Mouse (Mus musculus): ENCODE results near the gene Bcl2l13. TPM values are rescaled to one million over a fixed set of nuclear protein-coding genes. Genes with fewer than 3 reads are reported as not detected.

Bcl2l13 gene
- 33.7 and 42.2 TPM in 2 replicates for polyA plus RNA-seq (2016; fragmentation: Nextera tagmentation; extraction: Ambion mirVana)

DNA sequence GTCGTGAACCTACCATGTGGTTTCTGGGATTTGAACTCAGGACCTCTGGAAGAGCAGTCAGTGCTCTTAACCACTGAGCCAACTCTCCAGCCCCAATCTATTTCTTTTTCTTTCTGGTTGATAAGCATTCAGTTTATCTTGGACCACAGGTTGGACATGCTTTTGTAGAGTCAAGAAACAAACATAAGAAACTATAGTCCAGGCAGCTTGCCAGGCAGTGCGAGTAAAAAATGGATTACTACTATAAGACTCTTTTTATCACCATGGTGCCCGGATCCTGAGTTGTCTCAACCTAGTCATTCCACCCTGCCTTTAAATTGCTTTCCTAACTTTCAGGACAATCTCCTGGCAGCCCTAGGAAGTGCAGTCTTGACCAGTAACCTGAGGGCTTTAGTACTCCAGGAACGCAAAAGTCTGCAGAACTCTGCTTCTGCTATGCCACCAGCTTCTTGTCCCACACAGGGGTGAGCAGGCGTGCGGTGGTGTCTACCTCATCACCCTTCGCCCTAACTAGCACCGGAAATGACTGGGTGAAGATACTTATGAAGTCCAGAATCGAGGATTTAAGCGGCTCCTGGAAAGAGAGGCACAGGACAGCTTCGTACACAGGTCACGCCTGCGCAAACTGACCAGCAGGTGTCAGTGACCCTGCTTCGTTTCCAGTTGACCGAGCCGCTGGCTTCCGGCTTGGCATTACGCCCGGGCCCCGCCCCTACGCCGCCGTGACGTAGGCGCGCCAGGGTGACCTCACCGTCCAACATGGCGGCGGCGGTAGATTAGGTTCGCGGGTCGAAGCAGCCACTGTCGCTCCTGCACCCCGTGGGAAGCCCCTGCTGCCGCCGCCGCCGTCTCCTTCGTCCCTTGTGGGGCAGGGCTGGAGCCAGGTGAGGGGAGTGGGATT lies at the start of gene Bcl2l13:
Bcl2l13 (plus strand) TSS at position 739 of the 901 bp plus-strand sequence.
- ATAC-seq (ENCODE audit: low FRiP score, low read depth) = peak; percentile 94
- WGBS = 5% methylated on average over 40 of the region's 40 CpGs

DNA sequence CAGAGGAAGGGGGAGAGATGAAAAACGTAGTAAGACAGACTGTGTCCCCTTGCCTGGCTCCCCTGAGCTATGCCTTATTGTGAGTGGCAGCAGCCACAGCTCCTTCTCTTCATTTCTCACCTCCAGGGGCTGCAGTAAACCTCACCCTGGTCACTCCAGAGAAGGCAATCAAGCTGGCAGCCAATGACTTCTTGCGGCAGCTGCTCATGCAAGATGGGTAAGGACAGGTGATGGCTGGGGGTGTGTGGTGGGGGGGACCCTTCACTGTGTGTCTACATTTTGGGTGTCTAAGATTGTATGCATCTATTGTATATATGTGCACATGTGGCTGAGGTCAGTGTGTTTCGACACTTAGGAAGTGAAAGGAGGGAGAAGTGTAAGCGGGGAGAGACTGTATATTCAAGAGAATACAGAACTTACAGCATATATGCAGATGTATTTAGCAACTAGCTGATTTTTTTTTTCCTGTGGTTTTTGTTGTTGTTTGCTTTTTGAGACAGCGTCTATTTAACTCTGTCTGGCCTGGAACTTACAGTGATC lies 47.9 kb upstream of the Bcl2l13 start:
- Histone ChIP-seq H3K27me3 (replicated peaks) (no peaks in the 10 kb centered on the region), H3K4me3 (no peak overlapping the region), H3K4me1 (0 out of 2 replicates have a peak, but pooled peaks cover 10% of the 10 kb centered on the region), H3K9ac (no peak overlapping the region), H3K9me3 (no peaks in the 10 kb centered on the region), H3K4me2 (replicated peaks) (no peak overlapping the region), H3K36me3 (peaks cover 18% of the 10 kb centered on the region), H3K27ac (no peak overlapping the region)
- no peak for ATAC-seq (ENCODE audit: low FRiP score, low read depth)
- 78% methylated on average over 5 of the region's 5 CpGs for WGBS

More for the DNA sequence above, at the start of gene Bcl2l13:
- Histone ChIP-seq H3K27me3 (replicated peaks) (no peaks in the 10 kb centered on the region), H3K9ac (peak within 1 kb of the TSS; percentile 93), H3K4me1 (peaks cover 6% of the 10 kb centered on the region), H3K4me3 (peak within 1 kb of the TSS; percentile 89), H3K27ac (peak within 1 kb of the TSS; percentile 96), H3K4me2 (replicated peaks) (peak within 1 kb of the TSS; percentile 66), H3K9me3 (no peaks in the 10 kb centered on the region), H3K36me3 (0 out of 2 replicates have a peak, but pooled peaks cover 3% of the 10 kb centered on the region)

DNA sequence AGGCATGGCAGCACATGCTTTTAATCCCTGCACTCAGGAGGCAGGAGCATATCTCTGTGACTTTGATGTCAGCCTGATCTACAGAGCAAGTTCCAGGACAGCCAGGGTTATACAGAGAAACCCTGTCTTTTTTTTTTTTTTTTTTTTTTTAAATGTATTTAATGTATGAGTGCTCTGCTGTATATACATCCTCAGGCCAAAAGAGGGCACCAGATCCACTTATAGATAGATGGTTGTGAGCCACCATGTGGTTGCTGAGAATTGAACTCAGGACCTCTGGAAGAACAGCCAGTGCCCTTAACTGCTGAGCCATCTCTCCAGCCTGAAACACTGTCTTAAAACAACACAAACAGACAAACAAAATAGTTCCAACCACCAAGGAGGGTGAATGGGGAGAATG lies 47.1 kb upstream of the Bcl2l13 start:
- Histone ChIP-seq H3K27me3 (replicated peaks) (no peaks in the 10 kb centered on the region), H3K27ac (no peak overlapping the region), H3K9ac (no peak overlapping the region), H3K4me1 (0 out of 2 replicates have a peak, but pooled peaks cover 10% of the 10 kb centered on the region), H3K9me3 (no peaks in the 10 kb centered on the region), H3K4me2 (replicated peaks) (no peak overlapping the region), H3K36me3 (peaks cover 25% of the 10 kb centered on the region), H3K4me3 (no peak overlapping the region)
- ATAC-seq (ENCODE audit: low FRiP score, low read depth) = no peak

DNA sequence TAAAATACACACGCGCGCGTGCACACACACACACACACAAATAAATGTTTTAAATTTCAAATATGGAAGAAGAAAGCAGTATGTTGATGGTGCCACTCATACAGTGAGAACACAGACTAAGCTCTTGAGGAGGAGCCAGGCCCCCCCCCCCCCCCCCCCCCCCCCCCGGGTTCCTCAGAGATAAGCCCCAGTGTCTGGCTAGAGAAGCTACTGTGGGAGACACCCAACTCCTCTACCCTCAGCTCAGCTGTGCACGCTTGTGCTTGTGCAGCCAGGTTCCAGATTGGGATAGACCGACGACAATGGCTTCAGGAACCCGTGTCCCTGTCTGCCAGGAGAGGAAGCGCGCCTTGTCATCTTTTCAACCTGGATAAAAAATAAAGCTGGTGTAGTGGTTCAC lies 45.9 kb upstream of the Bcl2l13 start:
- H3K9me3 ChIP-seq = no peaks in the 10 kb centered on the region
- 89% methylated on average over 11 of the region's 11 CpGs for WGBS
- H3K4me2 ChIP-seq (replicated peaks) = no peak overlapping the region
- H3K27ac ChIP-seq = no peak overlapping the region
- ATAC-seq (ENCODE audit: low FRiP score, low read depth) = no peak
- H3K4me3 ChIP-seq = no peak overlapping the region
- H3K36me3 ChIP-seq = peaks cover 38% of the 10 kb centered on the region
- no peaks in the 10 kb centered on the region for H3K27me3 ChIP-seq (replicated peaks)
- H3K9ac ChIP-seq = no peak overlapping the region
- 0 out of 2 replicates have a peak, but pooled peaks cover 4% of the 10 kb centered on the region for H3K4me1 ChIP-seq

DNA sequence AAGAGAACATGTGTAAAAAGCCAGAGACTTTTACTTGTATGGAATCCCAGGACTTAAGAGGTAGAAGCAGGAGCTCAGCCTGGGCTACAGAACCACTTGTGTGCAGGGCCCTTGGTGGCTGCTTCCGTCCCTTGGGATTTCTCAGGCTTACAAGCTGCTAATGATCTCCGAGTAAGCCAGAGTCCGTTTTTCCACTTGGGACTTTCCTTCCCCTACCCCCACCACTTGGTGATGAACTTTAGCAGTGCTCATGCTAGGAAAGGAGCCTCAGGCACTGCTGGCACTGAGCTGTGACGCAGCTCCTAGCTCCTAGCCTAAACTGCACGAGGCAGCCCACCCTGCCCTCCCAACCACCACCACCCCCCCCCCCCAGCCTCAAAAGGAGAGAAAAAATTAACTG lies 45.3 kb upstream of the Bcl2l13 start:
- Histone ChIP-seq H3K4me2 (replicated peaks) (no peak overlapping the region), H3K9ac (no peak overlapping the region), H3K9me3 (no peaks in the 10 kb centered on the region), H3K4me1 (0 out of 2 replicates have a peak, but pooled peaks cover 4% of the 10 kb centered on the region), H3K36me3 (peaks cover 43% of the 10 kb centered on the region), H3K27ac (no peak overlapping the region), H3K27me3 (replicated peaks) (no peaks in the 10 kb centered on the region), H3K4me3 (no peak overlapping the region)
- no peak for ATAC-seq (ENCODE audit: low FRiP score, low read depth)
- WGBS = 70% methylated on average over 5 of the region's 5 CpGs

DNA sequence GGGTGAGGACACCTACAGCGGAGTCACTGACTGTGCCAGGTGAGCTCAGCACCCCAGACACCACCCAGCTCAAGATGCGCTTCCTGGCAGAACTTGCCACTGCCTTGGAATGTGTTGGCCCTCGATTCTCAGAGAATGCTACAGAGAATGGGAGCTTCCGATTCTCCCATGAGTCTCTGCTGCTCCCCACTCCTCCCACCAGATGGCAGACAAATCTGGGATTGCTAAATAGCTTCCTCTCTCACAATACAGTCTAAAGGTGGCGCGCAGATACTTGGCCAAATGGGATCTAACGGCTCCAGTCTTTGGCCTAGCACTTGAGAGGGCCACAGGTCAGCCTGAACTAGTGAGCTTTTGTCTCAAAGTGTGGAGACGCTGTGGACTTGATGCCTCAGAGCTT lies 43.1 kb upstream of the Bcl2l13 start:
- no peak for ATAC-seq (ENCODE audit: low FRiP score, low read depth)
- no peaks in the 10 kb centered on the region for H3K27me3 ChIP-seq (replicated peaks)
- no peak overlapping the region for H3K27ac ChIP-seq
- H3K9ac ChIP-seq = no peak overlapping the region
- H3K4me3 ChIP-seq = no peak overlapping the region
- H3K4me1 ChIP-seq = 0 out of 2 replicates have a peak, but pooled peaks cover 4% of the 10 kb centered on the region
- no peaks in the 10 kb centered on the region for H3K9me3 ChIP-seq
- WGBS = 87% methylated on average over 8 of the region's 8 CpGs
- H3K4me2 ChIP-seq (replicated peaks) = no peak overlapping the region
- peaks cover 66% of the 10 kb centered on the region for H3K36me3 ChIP-seq

DNA sequence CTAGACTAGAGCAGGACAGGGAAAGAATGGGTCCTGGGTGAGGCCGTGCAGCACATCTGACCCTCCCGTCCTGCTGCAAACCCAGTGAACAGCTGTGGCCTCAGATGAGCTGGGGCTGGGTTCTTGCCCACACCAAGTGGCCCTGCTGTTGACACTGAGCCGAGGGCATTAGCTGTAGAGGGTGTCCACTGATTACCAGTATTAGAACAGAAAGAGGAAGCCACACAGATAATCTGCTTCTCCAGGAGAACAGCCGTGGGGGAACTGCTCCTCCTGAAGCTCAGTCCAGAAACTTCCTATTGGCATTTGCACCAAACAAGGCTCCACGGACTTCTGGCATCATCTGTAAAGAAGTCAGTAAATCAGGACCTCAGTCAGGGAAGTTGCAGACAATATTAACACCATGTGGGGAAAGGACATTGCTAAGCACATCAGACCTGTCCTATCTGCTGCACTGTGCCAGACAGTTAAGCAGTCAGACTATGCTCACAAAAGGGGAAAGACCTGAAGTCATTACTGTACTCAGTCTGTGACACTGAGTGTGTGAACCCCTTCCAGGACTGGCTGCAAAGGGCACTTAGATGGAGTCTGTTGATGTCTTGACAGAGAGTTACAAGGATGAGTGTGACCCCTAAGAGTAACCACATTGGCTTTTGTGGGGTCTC lies 40.5 kb upstream of the Bcl2l13 start:
- Histone ChIP-seq H3K4me2 (replicated peaks) (no peak overlapping the region), H3K36me3 (peaks cover 85% of the 10 kb centered on the region), H3K9ac (no peak overlapping the region), H3K27me3 (replicated peaks) (no peaks in the 10 kb centered on the region), H3K27ac (no peak overlapping the region), H3K4me1 (0 out of 2 replicates have a peak, but pooled peaks cover 4% of the 10 kb centered on the region), H3K4me3 (no peak overlapping the region), H3K9me3 (no peaks in the 10 kb centered on the region)
- no peak for ATAC-seq (ENCODE audit: low FRiP score, low read depth)
- WGBS = 87% methylated on average over 5 of the region's 5 CpGs

DNA sequence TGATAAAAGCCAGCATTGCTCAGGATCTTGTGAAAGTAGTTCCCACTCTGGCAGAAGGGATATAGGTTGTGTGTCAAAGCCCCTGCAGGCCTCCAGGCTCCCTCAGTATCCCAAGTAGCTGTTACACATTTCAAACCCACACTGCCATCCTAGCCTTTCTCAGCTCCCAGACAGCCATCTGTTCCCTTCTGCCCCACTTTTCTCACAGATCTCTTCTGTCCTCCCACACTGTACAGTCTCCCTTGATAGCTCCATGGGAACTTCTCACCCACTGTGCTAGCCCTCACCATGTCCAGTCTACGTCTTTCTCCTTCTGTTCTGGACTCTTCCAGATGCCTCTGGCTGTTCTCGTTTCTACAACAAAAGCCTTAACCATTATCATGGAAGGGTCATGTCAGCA lies 39.9 kb upstream of the Bcl2l13 start:
- Histone ChIP-seq H3K9me3 (no peaks in the 10 kb centered on the region), H3K27me3 (replicated peaks) (no peaks in the 10 kb centered on the region), H3K27ac (no peak overlapping the region), H3K4me1 (no peaks in the 10 kb centered on the region), H3K9ac (no peak overlapping the region), H3K4me3 (no peak overlapping the region), H3K36me3 (peaks cover 90% of the 10 kb centered on the region), H3K4me2 (replicated peaks) (no peak overlapping the region)
- ATAC-seq (ENCODE audit: low FRiP score, low read depth) = no peak
- 91% methylated on average over 2 of the region's 2 CpGs for WGBS

DNA sequence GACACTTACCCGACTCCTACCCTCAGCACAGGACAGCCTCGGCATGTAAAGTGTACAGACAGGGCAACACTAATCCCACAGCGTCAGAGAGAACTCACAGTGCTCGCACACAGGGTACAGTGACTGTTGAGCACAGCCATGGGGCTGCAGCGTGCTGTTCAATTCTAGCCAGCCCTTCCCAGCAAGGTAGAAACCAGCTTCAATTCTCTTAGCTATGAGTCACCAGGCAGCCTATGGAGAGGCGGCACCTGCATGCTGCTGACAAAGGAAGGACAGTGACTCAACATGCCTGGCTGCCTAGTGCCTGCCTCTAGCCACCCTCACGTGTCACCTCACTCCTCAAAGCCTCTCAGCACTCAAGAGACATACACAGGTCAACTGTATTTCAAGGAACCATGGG lies 38.0 kb upstream of the Bcl2l13 start:
- 96% methylated on average over 7 of the region's 7 CpGs for WGBS
- no peaks in the 10 kb centered on the region for H3K4me1 ChIP-seq
- no peak overlapping the region for H3K27ac ChIP-seq
- H3K27me3 ChIP-seq (replicated peaks) = no peaks in the 10 kb centered on the region
- no peak overlapping the region for H3K9ac ChIP-seq
- no peak for ATAC-seq (ENCODE audit: low FRiP score, low read depth)
- no peaks in the 10 kb centered on the region for H3K9me3 ChIP-seq
- H3K4me3 ChIP-seq = no peak overlapping the region
- H3K36me3 ChIP-seq = peaks cover 91% of the 10 kb centered on the region
- H3K4me2 ChIP-seq (replicated peaks) = no peak overlapping the region

DNA sequence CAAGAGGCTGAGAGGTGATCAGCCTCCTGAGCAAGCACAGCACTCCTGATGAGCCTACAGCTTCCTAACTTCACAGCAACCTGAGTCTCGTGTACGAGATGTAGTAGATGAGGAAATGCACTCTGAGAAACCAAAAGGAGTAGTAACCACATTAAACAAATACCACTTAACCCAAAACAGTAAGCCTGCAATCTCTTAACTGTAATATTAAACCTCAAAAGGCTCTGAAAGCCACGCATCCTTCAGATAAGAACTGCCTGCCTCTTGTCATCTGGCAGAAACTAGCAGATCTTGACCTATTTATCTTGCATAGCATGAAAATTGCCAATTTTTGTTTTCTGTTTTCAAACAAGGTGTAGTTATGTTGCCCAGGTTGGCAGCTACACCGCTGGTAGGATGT lies 37.1 kb upstream of the Bcl2l13 start:
- no peaks in the 10 kb centered on the region for H3K27me3 ChIP-seq (replicated peaks)
- H3K9ac ChIP-seq = no peak overlapping the region
- H3K4me2 ChIP-seq (replicated peaks) = no peak overlapping the region
- no peak overlapping the region for H3K27ac ChIP-seq
- no peaks in the 10 kb centered on the region for H3K4me1 ChIP-seq
- peaks cover 91% of the 10 kb centered on the region for H3K36me3 ChIP-seq
- ATAC-seq (ENCODE audit: low FRiP score, low read depth) = no peak
- no peak overlapping the region for H3K4me3 ChIP-seq
- 96% methylated on average over 4 of the region's 4 CpGs for WGBS
- H3K9me3 ChIP-seq = no peaks in the 10 kb centered on the region

DNA sequence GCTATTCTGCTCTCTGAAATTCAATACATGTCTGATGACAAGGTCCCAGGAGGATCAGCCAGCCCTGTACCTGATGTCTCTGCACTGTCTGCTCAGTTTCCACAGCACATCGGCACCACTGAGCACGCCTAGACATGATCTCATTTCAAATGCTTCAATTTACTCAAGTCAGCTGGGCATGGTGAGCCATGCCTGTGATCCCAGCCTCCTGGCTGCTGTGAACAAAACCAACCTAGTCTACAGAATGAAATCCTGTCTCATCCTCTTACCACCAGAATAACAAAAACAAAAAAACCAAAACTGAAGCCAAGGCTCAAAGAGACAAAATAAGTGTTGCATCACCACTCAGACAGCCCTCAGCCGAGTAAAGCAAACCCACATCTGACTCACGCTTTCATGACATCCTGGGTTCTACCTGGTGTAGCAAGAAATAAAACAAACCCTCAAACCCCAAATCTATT lies 36.4 kb upstream of the Bcl2l13 start:
- no peak overlapping the region for H3K9ac ChIP-seq
- WGBS = 94% methylated on average over 4 of the region's 4 CpGs
- no peak overlapping the region for H3K27ac ChIP-seq
- no peak overlapping the region for H3K4me3 ChIP-seq
- no peaks in the 10 kb centered on the region for H3K4me1 ChIP-seq
- no peaks in the 10 kb centered on the region for H3K27me3 ChIP-seq (replicated peaks)
- H3K9me3 ChIP-seq = no peaks in the 10 kb centered on the region
- no peak for ATAC-seq (ENCODE audit: low FRiP score, low read depth)
- H3K36me3 ChIP-seq = peaks cover 91% of the 10 kb centered on the region
- no peak overlapping the region for H3K4me2 ChIP-seq (replicated peaks)

Measured in neural tube, embryonic 12.5 days (tissue).